Mouse (Mus musculus) left cerebral cortex, postnatal 14 days (tissue): ENCODE data around the gene Pcsk6. TPM values are rescaled to one million over a fixed set of nuclear protein-coding genes. Genes with fewer than 3 reads are reported as not detected.
A peak's percentile ranks its signal among the peaks of the same experiment; 100 is the strongest.
"Not testable (repeated sequence)": the region's sequence is repeated elsewhere in the genome, so short reads cannot be mapped to it uniquely, and the experiment has no call there.

ENCODE experiments used
- DNase-seq, 2 experiments: peaks; one replicate each; pipeline ENCODE4 v3.0.0; 2021 to 2022; ENCODE audit warnings: low spot score in 2 of 2, mixed read lengths in 1 of 2
- intact Hi-C: fragments of 180-260 bp; cut with DNase I; formaldehyde crosslinking; loops from one replicate; pipeline ENCODE4 v1.15.1; 2025
- long read RNA-seq, 2 experiments: library from polyadenylated mRNA; stranded (forward); transcript quantifications; one replicate each; pipeline ENCODE4 v2.0.0; 2021
- total RNA-seq, 2 experiments: library from RNA; stranded (reverse); gene quantifications; 2 replicates each; pipeline ENCODE4 v1.2.3; 2021

Pcsk6 gene
- 1 to 10 TPM; 6.9 to 7.6 TPM for total RNA-seq
- long read RNA-seq, experiment 1 = 0 reads
- long read RNA-seq, experiment 2, full-length matches to known transcripts = 1 of 1 reads
- long read RNA-seq, experiment 2, partial matches to known transcripts = 0 of 1 reads
- long read RNA-seq, experiment 2, other reads (novel, unspliced or antisense) = 0 of 1 reads

DNA sequence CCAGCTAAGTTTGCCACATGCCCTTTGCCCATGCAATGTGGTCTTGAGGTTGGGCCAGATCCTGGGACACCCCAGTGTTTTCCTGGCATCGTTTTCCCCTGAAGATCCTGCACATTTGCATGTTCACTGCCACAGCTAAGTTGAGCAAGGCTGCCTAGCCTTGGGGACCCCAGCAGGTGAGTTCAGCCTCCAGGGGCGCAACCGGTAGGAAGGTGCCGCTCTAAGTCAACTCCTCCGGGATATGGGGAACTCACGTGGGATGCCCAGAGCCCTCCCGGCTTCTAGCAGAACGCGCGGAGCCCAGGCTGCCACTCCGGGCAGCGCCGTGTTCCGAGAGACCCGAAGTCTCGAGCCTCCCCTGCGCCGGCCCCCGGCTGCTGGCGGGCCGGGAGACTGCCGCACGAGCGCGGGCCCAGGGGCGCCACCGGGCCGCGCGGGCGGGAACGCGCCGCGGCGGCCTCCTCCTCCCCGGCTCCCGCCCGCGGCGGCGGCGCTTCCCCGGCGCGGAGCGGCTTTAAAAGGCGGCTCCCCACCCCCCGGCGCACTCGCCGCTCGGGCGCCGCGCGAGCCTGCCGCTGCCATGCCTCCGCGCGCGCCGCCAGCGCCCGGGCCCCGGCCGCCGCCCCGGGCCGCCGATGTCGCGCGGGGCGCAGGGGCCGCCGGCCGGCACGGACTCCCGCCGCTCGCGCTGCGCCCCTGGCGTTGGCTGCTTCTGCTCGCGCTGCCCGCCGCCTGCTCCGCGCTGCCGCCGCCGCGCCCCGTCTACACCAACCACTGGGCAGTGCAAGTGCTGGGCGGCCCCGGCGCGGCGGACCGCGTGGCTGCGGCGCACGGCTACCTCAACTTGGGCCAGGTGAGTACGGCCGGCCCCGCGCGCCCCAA is at the start of gene Pcsk6:
TSS of gene Pcsk6 (plus strand) at position 144 of the 882 bp plus-strand sequence.
- DNase-seq = peak in 1 of 2 experiments; percentile 35
- intact Hi-C loops = no loop called here

DNA sequence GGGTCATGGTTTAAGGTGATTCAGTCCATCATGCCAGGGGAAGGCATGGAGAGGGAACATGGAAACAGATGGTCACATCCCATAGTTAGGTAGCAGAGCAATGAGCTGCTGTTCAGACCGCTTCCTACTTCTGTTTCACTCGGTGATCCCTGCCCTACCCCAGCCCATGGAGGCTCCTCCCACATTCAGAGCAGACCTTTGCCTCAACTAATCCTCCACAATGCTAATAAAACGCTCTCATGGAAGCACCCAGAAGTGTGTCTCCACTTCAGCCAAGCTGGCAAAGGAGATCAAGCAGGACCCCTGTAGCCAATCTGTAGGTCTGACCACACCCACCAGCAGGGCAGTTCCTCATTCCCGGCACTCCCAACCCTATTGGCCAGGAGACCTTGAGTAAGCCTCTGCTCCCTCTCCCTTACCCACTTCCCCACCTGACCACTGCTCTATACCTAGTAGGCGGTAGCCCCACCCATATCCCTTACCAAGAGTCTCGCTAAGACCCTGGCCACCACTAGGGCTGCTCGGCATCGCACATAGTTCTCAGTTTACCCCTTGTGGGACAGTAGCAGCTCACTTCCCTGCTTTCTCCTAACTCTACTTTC is 47.8 kb upstream of the Pcsk6 start:
- DNase-seq = no peak
- intact Hi-C loops = no loop called here

GRCm38 (mm10) chr7:65817564-65817963 is 44.0 kb upstream of the Pcsk6 start:
- DNase-seq = no peak
- intact Hi-C loops = no loop called here

GRCm38 (mm10) chr7:65820391-65820790 is 41.1 kb upstream of the Pcsk6 start:
- intact Hi-C loops = no loop called here
- DNase-seq = no peak

DNA sequence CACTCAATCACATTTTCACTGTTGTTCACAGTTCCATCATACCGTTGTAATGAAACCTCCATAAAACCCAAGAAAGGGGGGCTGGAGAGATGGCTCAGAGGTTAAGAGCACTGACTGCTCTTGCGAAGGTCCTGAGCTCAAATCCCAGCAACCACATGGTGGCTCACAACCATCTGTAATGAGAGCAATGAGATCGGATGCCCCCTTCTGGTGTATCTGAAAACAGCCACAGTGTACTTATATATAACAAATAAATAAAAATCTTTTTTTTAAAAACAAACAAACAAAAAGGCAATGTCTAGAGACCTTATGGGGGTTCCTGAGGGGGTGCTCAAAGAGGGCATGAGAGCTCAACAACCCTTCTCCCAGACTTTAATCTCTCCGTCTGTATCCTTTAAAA is 39.6 kb upstream of the Pcsk6 start:
- DNase-seq, intact Hi-C loops: not testable (repeated sequence)

DNA sequence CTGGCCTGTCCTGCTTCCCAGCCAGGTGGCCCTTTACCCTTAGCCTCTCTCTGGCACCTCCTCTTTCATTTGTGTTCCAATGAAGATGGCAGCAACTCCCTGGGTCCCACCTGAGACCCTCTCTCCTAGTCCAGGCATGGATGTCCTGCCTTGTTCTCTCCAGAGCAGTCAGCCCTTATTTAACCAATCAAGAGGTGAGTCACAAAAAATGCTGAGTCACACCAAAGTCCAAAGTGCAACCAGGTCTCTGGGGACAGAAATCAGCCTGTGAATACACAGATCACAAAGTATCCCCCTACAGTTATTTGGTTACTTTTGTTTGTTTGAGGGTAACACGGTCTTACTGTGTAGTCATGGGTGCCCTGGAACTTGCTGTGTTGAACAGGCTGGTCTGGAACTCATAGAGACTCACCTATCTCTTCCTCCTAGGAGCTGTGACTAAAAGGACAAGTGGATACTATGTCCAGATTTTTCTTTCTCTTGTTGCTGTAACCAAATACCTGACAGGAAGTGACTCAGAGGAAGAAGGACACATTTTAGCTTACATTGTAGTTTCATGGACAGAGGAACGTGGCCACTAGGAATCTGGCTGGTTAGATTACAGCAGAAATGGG is 38.9 kb upstream of the Pcsk6 start:
- intact Hi-C loops = no loop called here
- no peak for DNase-seq

GRCm38 (mm10) chr7:65839756-65840155 is 21.8 kb upstream of the Pcsk6 start:
- DNase-seq = no peak
- intact Hi-C loops = no loop called here

DNA sequence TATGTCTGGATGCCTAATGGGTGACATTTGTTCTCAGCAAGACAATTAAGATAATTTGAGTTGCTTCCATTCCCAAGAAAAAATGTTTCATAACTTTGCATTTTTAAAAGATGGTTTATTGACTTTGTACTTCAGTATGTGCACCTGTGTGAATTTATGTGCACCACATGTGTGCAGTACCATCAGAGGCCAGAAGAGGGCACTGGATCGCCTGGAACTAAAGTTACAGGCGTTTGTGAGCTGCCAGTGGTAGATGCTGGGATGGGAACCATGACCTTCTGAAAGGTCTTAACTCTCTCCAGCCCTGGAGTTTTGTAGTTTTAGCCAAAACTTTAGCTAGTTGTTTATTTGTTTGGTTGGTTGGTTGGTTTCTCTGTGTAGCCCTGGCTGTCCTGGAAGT is 18.3 kb upstream of the Pcsk6 start:
- intact Hi-C loops = no loop called here
- no peak for DNase-seq

DNA sequence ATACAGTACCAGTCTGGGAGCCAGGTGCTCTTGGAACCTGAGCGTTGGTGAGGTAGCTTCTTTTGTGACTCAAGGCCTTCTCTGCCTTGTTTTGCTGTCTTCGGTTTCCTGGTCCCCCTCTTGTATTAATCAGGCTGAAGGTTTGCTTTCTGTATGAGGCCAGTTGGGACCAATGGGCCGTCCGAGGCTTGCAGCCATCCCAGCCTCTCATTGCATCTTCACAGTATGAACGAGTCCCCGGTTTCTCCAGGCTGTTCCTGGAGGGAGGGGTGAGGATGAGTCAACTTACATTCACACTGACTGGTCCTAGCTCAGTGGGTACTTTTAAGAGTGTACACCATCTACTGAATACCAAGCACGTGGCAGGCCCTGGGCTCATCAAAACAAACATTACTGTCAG is 553 bp upstream of the Pcsk6 start:
- no peak for DNase-seq
- intact Hi-C loops = no loop called here

DNA sequence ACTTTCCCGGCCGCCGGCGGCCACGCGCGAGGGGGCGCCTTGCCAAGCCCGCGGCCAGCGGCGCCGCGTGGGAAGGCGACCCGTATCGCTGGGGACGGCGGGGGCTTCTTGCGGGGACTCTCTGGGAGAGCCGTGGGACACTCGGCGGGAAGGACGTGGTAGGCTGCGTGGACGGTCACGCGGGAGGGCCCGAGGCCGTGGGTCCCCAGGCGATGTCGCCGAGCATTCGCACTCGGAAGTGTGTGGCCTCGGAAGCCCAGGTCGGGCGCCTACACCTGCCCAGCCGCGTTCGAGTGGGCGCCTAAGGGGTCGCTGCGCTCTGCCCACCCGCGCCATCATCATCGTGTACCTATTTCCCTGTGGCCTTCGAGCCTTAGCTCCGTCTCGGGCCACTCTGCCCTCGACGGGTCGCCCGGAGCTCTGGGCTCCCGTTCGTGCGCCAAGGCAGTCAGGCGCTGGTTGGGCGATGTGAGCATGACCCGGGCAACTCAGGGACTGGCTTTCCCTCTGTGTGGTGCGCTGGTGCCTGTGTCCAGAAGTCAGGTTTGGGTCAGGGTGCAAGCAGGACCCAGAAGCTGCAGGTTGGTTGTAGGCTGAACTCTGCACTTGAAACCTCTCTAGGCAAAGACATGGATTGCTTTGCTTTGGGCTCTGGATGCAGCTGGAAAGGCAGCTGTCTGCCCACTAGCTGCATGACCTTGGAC is 1.1 kb downstream of the Pcsk6 start:
- no peak for DNase-seq
- intact Hi-C loops = no loop called here

DNA sequence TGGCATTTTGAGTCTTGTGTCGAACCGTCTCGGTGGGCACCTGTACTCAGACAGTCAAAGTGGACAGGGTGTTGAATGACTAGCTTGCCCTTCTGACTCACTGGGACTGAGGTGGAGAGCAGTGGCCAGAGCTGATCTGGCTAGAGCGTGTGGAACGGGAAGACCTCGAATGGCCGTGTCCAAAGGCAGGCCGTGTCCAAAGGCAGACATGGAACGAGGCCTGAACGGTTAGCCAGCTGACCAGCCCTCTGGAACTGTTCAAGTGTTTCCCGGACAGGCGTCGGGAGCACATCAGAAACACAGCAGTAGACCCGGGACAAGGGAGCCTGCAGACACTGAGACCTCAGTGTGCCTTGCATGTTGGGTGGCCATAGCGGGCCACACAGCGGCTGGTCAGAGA is 7.6 kb downstream of the Pcsk6 start:
- no peak for DNase-seq
- intact Hi-C loops = no loop called here

DNA sequence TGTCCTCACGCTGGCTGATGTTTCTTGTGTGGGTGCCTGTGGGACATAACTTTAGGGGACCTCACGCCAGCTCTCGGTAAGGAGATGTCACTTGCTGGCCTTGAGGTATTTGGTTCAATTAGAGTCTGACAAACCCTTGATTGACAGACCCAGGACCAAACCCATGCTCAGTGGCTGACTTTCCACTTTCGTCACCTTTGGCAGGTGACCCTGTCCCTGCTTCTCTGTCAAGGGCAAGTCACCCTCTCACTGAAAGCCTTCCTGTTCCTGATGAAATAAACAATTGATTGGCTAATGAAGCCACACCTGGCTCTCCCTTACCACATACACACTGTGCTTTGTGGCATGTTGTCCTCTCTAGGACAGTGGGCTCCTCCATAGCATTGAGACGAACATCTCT is 8.3 kb downstream of the Pcsk6 start:
- intact Hi-C loops = no loop called here
- no peak for DNase-seq

- intact Hi-C loops = no loop called here
- DNase-seq = no peak
Observed at GRCm38 (mm10) chr7:65870227-65870626, 8.7 kb downstream of the Pcsk6 start.

DNA sequence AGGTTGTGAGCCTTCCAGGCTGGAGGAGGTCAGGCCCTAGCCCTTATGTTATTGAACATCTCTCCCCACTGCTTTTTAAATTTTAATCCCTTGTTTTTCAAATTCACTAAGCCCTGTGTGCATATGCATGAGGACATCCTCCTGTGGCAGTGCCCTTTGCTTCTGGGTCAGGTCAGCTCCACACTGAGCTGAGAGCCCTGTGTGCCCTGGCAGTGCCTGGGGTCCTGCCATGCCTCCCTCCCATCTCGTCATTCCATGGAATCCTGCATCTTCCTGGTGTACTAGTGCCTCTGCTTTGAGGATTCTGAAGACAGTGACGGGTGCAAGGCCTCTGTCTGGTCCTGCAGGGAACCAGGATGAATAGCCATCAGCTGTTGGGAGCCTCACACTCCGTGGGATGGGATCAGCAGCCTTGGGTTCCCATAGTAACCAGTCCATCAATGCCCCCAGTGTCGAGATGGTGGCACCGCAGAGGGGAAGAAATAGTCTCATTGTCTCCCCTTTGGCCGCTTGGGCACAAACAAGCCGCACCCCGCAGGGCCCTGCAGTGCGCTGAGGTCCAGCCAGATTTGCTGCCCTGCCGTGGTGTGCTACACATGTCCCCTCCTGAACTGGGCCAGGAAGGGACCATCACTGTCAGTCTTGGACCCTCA is 9.5 kb downstream of the Pcsk6 start:
- intact Hi-C loops = no loop called here
- DNase-seq = peak; percentile 26 to 67

GRCm38 (mm10) chr7:65871851-65872250 is 10.3 kb downstream of the Pcsk6 start:
- intact Hi-C loops = no loop called here
- no peak for DNase-seq

DNA sequence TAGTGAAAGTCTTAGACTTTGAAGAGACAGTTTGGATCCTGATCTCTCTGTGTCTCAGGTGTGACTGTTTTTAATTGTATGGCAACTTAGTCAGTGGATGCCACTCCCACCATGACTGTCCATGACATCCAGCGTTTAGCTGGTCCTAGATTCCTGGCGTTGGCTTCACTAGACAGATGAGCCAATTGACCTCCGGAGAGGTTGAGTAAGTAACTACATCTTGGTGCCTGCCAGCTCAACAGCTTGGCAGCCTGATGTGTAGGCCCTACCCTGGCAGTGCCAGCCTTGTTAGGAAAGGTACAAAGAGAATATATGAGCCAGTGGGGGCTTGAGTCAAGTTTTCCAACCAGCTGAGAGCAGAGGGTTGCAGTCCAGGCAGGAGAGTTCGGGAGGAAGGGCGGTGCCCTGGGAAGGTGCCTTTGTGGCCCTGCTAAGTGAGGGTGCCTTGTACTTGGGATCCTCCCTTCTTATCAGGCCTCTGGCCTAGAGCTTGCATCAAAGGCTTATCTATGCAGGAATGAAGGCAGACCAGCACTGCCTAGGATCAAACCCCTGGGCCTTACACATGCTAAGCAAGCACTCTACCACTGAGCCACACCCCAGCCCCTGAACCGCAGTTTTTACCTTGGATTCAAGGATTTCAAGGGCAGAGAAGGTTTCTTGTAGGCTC is 11.8 kb downstream of the Pcsk6 start:
- intact Hi-C loops = no loop called here
- no peak for DNase-seq

- no peak for DNase-seq
- intact Hi-C loops = no loop called here
Observed at GRCm38 (mm10) chr7:65873902-65874301, 12.4 kb downstream of the Pcsk6 start.

DNA sequence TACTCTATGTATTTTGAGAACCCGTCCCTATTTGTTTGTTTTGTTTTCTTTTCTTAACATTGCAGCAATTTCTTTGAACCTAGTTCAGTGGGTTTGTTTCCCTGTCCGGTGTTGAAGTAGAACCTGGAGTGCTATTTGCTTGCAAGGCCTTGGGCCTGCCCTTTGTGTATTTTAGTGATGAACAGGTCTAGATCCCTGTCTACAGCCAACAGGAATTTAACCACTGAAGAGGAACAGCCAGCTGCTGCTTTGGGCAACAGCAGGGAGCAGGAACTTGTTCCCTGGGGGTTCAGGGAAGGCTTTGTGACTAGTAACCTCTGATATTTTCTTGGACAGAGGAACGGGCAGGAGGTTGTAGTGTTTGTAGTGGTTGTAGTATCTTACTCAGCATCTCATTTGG is 15.1 kb downstream of the Pcsk6 start:
- DNase-seq = no peak
- intact Hi-C loops = no loop called here

DNA sequence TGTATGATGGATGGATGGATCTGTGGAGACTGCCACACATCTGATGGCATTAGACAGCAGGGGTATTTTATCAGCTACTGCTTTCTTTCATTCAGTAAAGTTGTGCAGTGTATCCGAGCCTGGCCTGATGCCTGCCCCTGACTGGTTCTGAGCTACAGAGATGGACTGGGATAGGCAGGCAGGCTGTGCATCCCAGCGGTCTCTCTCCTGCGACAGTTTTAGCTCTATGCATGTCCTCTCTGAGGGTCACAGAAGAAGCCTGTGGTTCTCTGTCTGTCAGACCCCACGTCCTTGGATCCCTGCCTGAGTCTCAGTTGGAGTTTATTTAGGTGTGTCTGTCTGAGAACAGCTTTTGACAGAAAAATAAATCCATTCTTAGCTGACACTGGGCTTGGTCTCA is 16.7 kb downstream of the Pcsk6 start:
- intact Hi-C loops = no loop called here
- DNase-seq = no peak
